Mouse (Mus musculus): ENCODE results near the gene Eln. TPM values are rescaled to one million over a fixed set of nuclear protein-coding genes. Genes with fewer than 3 reads are reported as not detected.

Gene Eln
- polyA plus RNA-seq (2016; fragmentation: Nextera tagmentation; extraction: Ambion mirVana), result 2.6 and 4.7 TPM in 2 replicates

DNA sequence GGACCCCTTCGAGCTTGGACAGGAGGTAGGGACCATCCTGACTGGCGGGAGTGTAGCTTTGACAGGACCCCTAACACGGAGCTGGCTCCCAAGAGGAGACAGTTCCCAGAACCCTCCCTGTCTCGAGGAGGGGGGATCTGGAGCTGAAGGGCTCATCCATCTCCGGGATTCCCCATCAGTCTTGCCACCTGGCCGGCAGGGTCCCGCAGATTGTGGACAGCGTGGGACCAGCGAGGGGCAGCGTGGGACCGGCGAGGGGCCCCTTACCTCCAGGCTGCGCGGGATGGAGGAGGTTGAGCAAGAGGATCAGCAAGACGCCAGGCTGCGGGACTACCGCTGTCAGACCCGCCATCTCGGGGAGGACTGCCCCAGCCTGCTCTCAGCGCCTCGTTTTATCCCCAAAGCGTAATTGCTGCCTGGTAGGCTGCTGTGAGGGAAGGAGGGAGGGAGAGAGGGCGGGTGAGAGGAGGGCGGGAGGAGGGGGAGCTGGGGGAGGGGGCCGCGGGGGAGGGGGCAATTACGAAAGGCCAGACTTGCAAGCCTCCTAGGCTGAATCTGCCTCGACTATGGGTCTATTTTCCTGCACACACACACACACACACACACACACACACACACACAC is at the start of gene Eln:
Gene Eln, minus strand, starts transcription at position 434 of the 622 bp plus-strand sequence.
- no peaks in the 10 kb centered on the region for H3K9me3 ChIP-seq (replicated peaks)
- H3K27me3 ChIP-seq (replicated peaks), result peaks cover 55% of the 10 kb centered on the region
- H3K4me3 ChIP-seq, result peak within 1 kb of the TSS; percentile 33
- peak within 1 kb of the TSS; percentile 34; the same call in 1 of the 2 replicates for H3K9ac ChIP-seq
- H3K4me1 ChIP-seq, result peaks cover 11% of the 10 kb centered on the region; the same call in 1 of the 2 replicates
- H3K27ac ChIP-seq, result no peak within 1 kb of the TSS
- no peaks in the 10 kb centered on the region for H3K36me3 ChIP-seq
- ATAC-seq, result no peak; the same call in 1 of the 2 replicates
- H3K4me2 ChIP-seq, result peak within 1 kb of the TSS; percentile 58
- 2% methylated on average over 22 of the region's 28 CpGs for WGBS (ENCODE audit: insufficient replicate concordance)

DNA sequence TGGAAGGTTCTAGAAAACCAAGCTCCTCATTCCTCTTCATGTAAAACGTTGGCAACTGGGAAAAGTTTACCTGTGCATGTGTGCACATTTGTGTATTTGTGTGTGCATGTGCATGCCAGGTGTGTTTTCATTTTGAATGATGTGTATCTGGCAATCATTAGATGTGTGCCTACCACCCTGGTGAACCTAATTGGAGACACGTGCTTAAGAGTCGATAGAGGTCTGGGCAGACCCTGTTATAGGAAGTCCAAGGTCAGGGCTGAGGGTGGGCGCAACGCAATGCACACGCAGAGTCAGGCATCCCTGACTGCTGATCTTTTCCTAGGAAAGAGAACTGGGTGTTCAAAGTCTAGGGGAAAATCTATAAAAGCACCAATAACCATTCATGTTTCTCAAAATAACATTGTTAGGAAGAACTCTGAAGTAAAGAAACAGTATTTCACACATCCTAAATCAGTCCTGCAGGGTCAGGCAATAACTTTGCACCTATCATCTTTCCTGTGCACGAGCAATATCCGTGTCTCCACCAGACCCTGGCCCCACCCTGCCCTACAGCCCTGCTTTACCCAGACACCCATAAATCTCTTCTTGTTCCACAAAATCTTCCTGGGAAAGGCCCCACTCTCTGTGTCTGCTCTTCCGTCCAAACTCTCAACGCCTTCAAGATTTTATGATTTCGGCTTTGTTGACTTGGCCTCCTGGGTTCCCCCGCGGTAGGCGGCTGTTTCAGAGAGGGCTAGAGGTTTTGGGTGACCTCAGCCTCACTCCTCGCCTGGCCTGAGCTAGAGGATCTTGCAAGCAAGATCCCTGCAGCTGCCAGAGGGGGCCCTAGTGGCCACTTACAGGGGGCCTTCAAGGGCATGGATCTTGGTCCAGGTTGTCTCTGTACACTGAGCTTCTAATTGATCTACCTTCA is 43.2 kb upstream of the Eln start:
- no peaks in the 10 kb centered on the region for H3K36me3 ChIP-seq
- 76% methylated on average over 15 of the region's 15 CpGs for WGBS (ENCODE audit: insufficient replicate concordance)
- H3K9me3 ChIP-seq (replicated peaks), result peaks cover 11% of the 10 kb centered on the region; the same call in 1 of the 2 replicates
- H3K27me3 ChIP-seq (replicated peaks), result no peaks in the 10 kb centered on the region
- no peak overlapping the region for H3K4me2 ChIP-seq
- ATAC-seq, result no peak
- no peak overlapping the region for H3K27ac ChIP-seq
- peaks cover 3% of the 10 kb centered on the region; the same call in 1 of the 2 replicates for H3K4me1 ChIP-seq
- no peak overlapping the region for H3K9ac ChIP-seq
- H3K4me3 ChIP-seq, result no peak overlapping the region

- no peak overlapping the region for H3K4me2 ChIP-seq
- 46% methylated on average over 12 of the region's 12 CpGs for WGBS (ENCODE audit: insufficient replicate concordance)
- H3K4me3 ChIP-seq, result no peak overlapping the region
- no peak overlapping the region for H3K27ac ChIP-seq
- peaks cover 3% of the 10 kb centered on the region; the same call in 1 of the 2 replicates for H3K4me1 ChIP-seq
- H3K9me3 ChIP-seq (replicated peaks), result peaks cover 11% of the 10 kb centered on the region; the same call in 1 of the 2 replicates
- no peak for ATAC-seq
- H3K36me3 ChIP-seq, result no peaks in the 10 kb centered on the region
- H3K9ac ChIP-seq, result no peak overlapping the region
- H3K27me3 ChIP-seq (replicated peaks), result no peaks in the 10 kb centered on the region
Observed at GRCm38 (mm10) chr5:134788237-134788636, 41.1 kb upstream of the Eln start.

- no peaks in the 10 kb centered on the region for H3K36me3 ChIP-seq
- H3K27me3 ChIP-seq (replicated peaks), result no peaks in the 10 kb centered on the region
- H3K4me3 ChIP-seq, result no peak overlapping the region
- no peak overlapping the region for H3K27ac ChIP-seq
- no peak overlapping the region for H3K4me2 ChIP-seq
- no peaks in the 10 kb centered on the region for H3K9me3 ChIP-seq (replicated peaks)
- peaks cover 3% of the 10 kb centered on the region; the same call in 1 of the 2 replicates for H3K4me1 ChIP-seq
- ATAC-seq, result no peak
- 56% methylated on average over 25 of the region's 25 CpGs for WGBS (ENCODE audit: insufficient replicate concordance)
- no peak overlapping the region for H3K9ac ChIP-seq
Observed at GRCm38 (mm10) chr5:134785691-134786371, 38.7 kb upstream of the Eln start.

DNA sequence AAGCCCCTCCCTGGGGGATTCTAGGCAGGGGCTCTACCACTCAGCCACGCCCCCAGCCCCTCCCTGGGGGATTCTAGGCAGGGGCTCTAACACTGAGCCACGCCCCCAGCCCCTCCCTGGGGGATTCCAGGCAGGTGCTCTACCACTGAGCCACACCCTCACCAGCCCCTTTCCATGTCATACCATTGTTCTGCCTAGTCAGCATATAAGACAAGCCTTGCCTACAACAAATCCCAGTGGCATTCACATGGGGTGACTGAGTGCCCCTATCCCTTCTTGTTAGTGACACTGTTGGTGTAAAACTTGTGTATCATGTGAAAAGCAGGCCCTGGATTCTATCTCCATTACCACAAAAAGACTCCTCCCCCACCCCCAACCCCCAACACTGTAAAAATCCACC is 36.7 kb upstream of the Eln start:
- H3K4me3 ChIP-seq, result no peak overlapping the region
- no peak overlapping the region for H3K9ac ChIP-seq
- 43% methylated on average over 2 of the region's 2 CpGs for WGBS (ENCODE audit: insufficient replicate concordance)
- no peaks in the 10 kb centered on the region for H3K9me3 ChIP-seq (replicated peaks)
- no peak overlapping the region for H3K27ac ChIP-seq
- H3K4me1 ChIP-seq, result peaks cover 3% of the 10 kb centered on the region; the same call in 1 of the 2 replicates
- H3K4me2 ChIP-seq, result no peak overlapping the region
- no peaks in the 10 kb centered on the region for H3K27me3 ChIP-seq (replicated peaks)
- no peaks in the 10 kb centered on the region for H3K36me3 ChIP-seq
- ATAC-seq, result no peak

GRCm38 (mm10) chr5:134780963-134781362 is 33.8 kb upstream of the Eln start:
- Histone ChIP-seq H3K4me3 (no peak overlapping the region), H3K4me1 (no peaks in the 10 kb centered on the region), H3K27ac (no peak overlapping the region), H3K27me3 (replicated peaks) (no peaks in the 10 kb centered on the region), H3K9ac (no peak overlapping the region), H3K9me3 (replicated peaks) (no peaks in the 10 kb centered on the region), H3K36me3 (no peaks in the 10 kb centered on the region), H3K4me2 (no peak overlapping the region)
- ATAC-seq, result no peak

GRCm38 (mm10) chr5:134780146-134780545 is 33.0 kb upstream of the Eln start:
- no peaks in the 10 kb centered on the region for H3K4me1 ChIP-seq
- H3K4me2 ChIP-seq, result no peak overlapping the region
- no peak overlapping the region for H3K27ac ChIP-seq
- H3K4me3 ChIP-seq, result no peak overlapping the region
- H3K36me3 ChIP-seq, result no peaks in the 10 kb centered on the region
- H3K27me3 ChIP-seq (replicated peaks), result no peaks in the 10 kb centered on the region
- no peak overlapping the region for H3K9ac ChIP-seq
- H3K9me3 ChIP-seq (replicated peaks), result no peaks in the 10 kb centered on the region
- no peak for ATAC-seq
- WGBS (ENCODE audit: insufficient replicate concordance), result 52% methylated on average over 2 of the region's 2 CpGs

DNA sequence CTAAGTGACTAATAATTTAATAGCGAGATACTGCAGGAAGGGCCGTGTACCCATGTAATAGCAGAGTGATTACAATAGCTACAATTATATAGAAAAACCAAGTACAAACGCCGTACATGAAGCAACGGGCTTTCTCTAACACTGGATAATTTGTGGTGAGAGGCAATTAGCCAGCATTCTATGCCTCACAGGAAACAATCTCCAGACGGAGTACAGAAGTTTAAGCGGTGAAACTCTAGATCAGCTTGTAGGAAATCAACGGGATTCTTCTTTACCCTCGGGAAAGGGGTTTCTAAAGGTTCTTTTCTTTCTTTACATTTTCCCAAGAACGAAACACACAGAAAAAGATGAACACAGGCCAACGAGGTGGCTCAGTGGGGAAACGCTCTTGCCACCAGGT is 29.4 kb upstream of the Eln start:
- H3K36me3 ChIP-seq, result no peaks in the 10 kb centered on the region
- H3K9ac ChIP-seq, result no peak overlapping the region
- no peaks in the 10 kb centered on the region for H3K9me3 ChIP-seq (replicated peaks)
- no peaks in the 10 kb centered on the region for H3K4me1 ChIP-seq
- 63% methylated on average over 12 of the region's 12 CpGs for WGBS (ENCODE audit: insufficient replicate concordance)
- no peak overlapping the region for H3K4me2 ChIP-seq
- H3K4me3 ChIP-seq, result no peak overlapping the region
- no peak for ATAC-seq
- no peaks in the 10 kb centered on the region for H3K27me3 ChIP-seq (replicated peaks)
- H3K27ac ChIP-seq, result no peak overlapping the region

GRCm38 (mm10) chr5:134772522-134772921 is 25.4 kb upstream of the Eln start:
- Histone ChIP-seq H3K9me3 (replicated peaks) (no peaks in the 10 kb centered on the region), H3K27ac (no peak overlapping the region)
- no peak for ATAC-seq

GRCm38 (mm10) chr5:134771750-134772149 is 24.6 kb upstream of the Eln start:
- Histone ChIP-seq H3K36me3 (no peaks in the 10 kb centered on the region), H3K4me3 (no peak overlapping the region), H3K9me3 (replicated peaks) (no peaks in the 10 kb centered on the region), H3K4me2 (no peak overlapping the region), H3K27ac (no peak overlapping the region), H3K4me1 (no peaks in the 10 kb centered on the region), H3K27me3 (replicated peaks) (no peaks in the 10 kb centered on the region), H3K9ac (no peak overlapping the region)
- ATAC-seq, result no peak
- WGBS (ENCODE audit: insufficient replicate concordance), result 53% methylated on average over 3 of the region's 3 CpGs

More at GRCm38 (mm10) chr5:134772522-134772921, 25.4 kb upstream of the Eln start:
- H3K4me2 ChIP-seq, result no peak overlapping the region
- H3K36me3 ChIP-seq, result no peaks in the 10 kb centered on the region
- WGBS (ENCODE audit: insufficient replicate concordance), result 72% methylated on average over 12 of the region's 12 CpGs
- no peak overlapping the region for H3K9ac ChIP-seq
- no peak overlapping the region for H3K4me3 ChIP-seq
- H3K27me3 ChIP-seq (replicated peaks), result no peaks in the 10 kb centered on the region
- H3K4me1 ChIP-seq, result no peaks in the 10 kb centered on the region

- Histone ChIP-seq H3K27ac (no peak overlapping the region), H3K27me3 (replicated peaks) (no peaks in the 10 kb centered on the region), H3K4me3 (no peak overlapping the region), H3K36me3 (no peaks in the 10 kb centered on the region), H3K4me1 (no peaks in the 10 kb centered on the region), H3K9me3 (replicated peaks) (no peaks in the 10 kb centered on the region), H3K4me2 (no peak overlapping the region), H3K9ac (no peak overlapping the region)
- no peak for ATAC-seq
- WGBS (ENCODE audit: insufficient replicate concordance), result 14% methylated on average over 7 of the region's 7 CpGs
Observed at GRCm38 (mm10) chr5:134769181-134769580, 22.1 kb upstream of the Eln start.

GRCm38 (mm10) chr5:134765441-134765840 is 18.3 kb upstream of the Eln start:
- Histone ChIP-seq H3K27ac (no peak overlapping the region), H3K4me1 (no peaks in the 10 kb centered on the region), H3K4me2 (no peak overlapping the region), H3K4me3 (no peak overlapping the region), H3K27me3 (replicated peaks) (no peaks in the 10 kb centered on the region), H3K9ac (no peak overlapping the region), H3K9me3 (replicated peaks) (no peaks in the 10 kb centered on the region), H3K36me3 (no peaks in the 10 kb centered on the region)
- ATAC-seq, result no peak
- WGBS (ENCODE audit: insufficient replicate concordance), result 71% methylated on average over 16 of the region's 16 CpGs
